Mouse (Mus musculus): Measurements from ENCODE around the gene Ifitm10. TPM values are rescaled to one million over a fixed set of nuclear protein-coding genes. Genes with fewer than 3 reads are reported as not detected.
"Not testable (repeated sequence)": the region's sequence is repeated elsewhere in the genome, so short reads cannot be mapped to it uniquely, and the experiment has no call there.

The Ifitm10 gene
- polyA plus RNA-seq, 2 experiments, result 0.87 to 1.3 TPM

DNA sequence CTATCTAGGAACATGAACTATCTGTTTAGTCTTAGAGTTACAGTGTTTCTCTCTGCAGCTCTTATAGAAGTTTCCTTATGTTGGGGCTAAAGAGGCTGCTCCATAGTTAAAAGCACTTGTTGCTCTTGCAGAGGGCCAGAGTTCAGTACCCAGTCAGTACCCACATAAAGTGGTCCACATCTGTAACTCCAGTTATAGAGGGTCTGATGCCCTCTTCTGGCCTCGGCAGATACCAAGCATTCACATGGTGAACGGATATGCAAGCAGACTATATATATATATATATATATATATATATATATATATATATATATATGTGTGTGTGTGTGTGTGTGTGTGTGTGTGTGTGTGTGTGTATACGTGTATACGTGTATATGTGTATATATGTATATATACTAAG is 34.4 kb upstream of the Ifitm10 start:
- ATAC-seq (ENCODE audit: insufficient read depth) (no peak), DNase-seq (ENCODE audit: low read depth in 3 of 3, low spot score in 3 of 3) (no peak)
- no peaks in the 10 kb centered on the region for H3K36me3 ChIP-seq (replicated peaks; ENCODE audit: control insufficient read depth, insufficient read depth, low read depth)
- H3K4me1 ChIP-seq (replicated peaks; ENCODE audit: control insufficient read depth in 2 of 2, insufficient read depth in 2 of 2, low read length in 1 of 2), result peaks cover 2 to 12% of the 10 kb centered on the region in 2 experiments; a peak in 3 of 4 replicates
- TF ChIP-seq EP300 (IDR thresholded peaks at IDR 0.05; ENCODE audit: low read depth), result no peak
- TF ChIP-seq CTCF (IDR thresholded peaks at IDR 0.05; ENCODE audit: low read depth), result peak; percentile 22; the same call in 1 of the 2 replicates
- H3K9me3 ChIP-seq (ENCODE audit: control insufficient read depth, low read length), result no peaks in the 10 kb centered on the region
- H3K4me3 ChIP-seq (ENCODE audit: insufficient read depth in 1 of 2, low read depth in 2 of 2, low read length in 2 of 2), result no peak overlapping the region
- H3K27ac ChIP-seq, result no peak overlapping the region
- H3K4me2 ChIP-seq (ENCODE audit: low read depth), result no peak overlapping the region
- H3K27me3 ChIP-seq (ENCODE audit: control insufficient read depth, insufficient read depth, low read length), result no peaks in the 10 kb centered on the region
- WGBS (ENCODE audit: insufficient replicate concordance), result 43% methylated on average over 4 of the region's 4 CpGs
- no peak overlapping the region for H3K9ac ChIP-seq (replicated peaks)

DNA sequence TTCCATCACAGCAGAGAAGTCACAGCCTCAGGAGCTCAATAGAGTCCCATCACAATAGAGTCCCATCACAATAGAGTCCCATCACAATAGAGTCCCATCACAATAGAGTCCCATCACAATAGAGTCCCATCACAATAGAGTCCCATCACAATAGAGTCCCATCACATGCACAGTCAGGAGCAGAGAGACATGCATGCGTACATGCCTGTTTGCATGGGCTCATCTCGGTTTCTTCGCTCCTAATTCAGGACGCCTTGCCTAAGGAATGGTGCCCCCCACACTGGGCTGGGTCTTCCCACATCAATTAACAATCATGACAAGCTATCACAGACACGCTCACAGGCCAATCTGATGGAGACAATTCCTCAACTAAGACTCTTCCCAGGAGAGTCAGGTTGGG is 31.6 kb upstream of the Ifitm10 start:
- 84% methylated on average over 5 of the region's 5 CpGs for WGBS (ENCODE audit: insufficient replicate concordance)

DNA sequence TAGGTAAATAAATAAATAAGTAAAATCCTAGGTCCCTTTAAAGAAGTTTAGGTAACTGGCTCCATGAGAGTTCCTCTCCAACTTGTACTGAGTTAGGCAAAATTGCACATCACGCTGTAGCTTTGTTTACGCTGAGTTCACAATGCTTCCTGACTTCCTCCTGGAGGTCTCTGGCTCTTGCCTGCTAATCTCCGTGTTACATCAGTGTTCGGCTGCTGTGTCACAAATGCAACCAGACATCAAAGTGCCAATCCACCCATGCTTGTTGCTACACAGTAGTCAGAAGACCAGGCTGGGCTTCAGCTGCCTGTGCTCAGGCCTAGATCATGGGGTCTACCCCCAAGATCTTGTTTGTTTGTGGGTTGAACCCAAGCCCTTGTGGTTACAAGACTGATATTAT is 30.0 kb upstream of the Ifitm10 start:
- no peaks in the 10 kb centered on the region for H3K27me3 ChIP-seq (ENCODE audit: control insufficient read depth, insufficient read depth, low read length)
- DNase-seq (ENCODE audit: low read depth in 3 of 3, low spot score in 3 of 3), result no peak
- H3K4me2 ChIP-seq (ENCODE audit: low read depth), result no peak overlapping the region
- TF ChIP-seq CTCF (IDR thresholded peaks at IDR 0.05; ENCODE audit: low read depth), result no peak
- TF ChIP-seq EP300 (IDR thresholded peaks at IDR 0.05; ENCODE audit: low read depth), result no peak
- no peak overlapping the region for H3K27ac ChIP-seq
- no peaks in the 10 kb centered on the region for H3K9me3 ChIP-seq (ENCODE audit: control insufficient read depth, low read length)
- no peaks in the 10 kb centered on the region for H3K36me3 ChIP-seq (replicated peaks; ENCODE audit: control insufficient read depth, insufficient read depth, low read depth)
- no peak overlapping the region for H3K4me3 ChIP-seq (ENCODE audit: insufficient read depth in 1 of 2, low read depth in 2 of 2, low read length in 2 of 2)
- H3K4me1 ChIP-seq (replicated peaks; ENCODE audit: control insufficient read depth in 2 of 2, insufficient read depth in 2 of 2, low read length in 1 of 2), result peaks cover 0 to 19% of the 10 kb centered on the region in 2 experiments; a peak in 2 of 4 replicates
- H3K9ac ChIP-seq (replicated peaks), result no peak overlapping the region
- ATAC-seq (ENCODE audit: insufficient read depth), result no peak
- WGBS (ENCODE audit: insufficient replicate concordance), result 30% methylated on average over 4 of the region's 4 CpGs

More for the DNA sequence above, 31.6 kb upstream of the Ifitm10 start:
- not testable (repeated sequence) for H3K9me3 ChIP-seq (ENCODE audit: control insufficient read depth, low read length); H3K27ac ChIP-seq; DNase-seq (ENCODE audit: low read depth in 3 of 3, low spot score in 3 of 3); H3K4me1 ChIP-seq (replicated peaks; ENCODE audit: control insufficient read depth in 2 of 2, insufficient read depth in 2 of 2, low read length in 1 of 2); H3K27me3 ChIP-seq (ENCODE audit: control insufficient read depth, insufficient read depth, low read length); ATAC-seq (ENCODE audit: insufficient read depth); H3K9ac ChIP-seq (replicated peaks); H3K36me3 ChIP-seq (replicated peaks; ENCODE audit: control insufficient read depth, insufficient read depth, low read depth); H3K4me3 ChIP-seq (ENCODE audit: insufficient read depth in 1 of 2, low read depth in 2 of 2, low read length in 2 of 2); H3K4me2 ChIP-seq (ENCODE audit: low read depth)

GRCm38 (mm10) chr7:142400750-142401142 is 27.2 kb upstream of the Ifitm10 start:
- no peak for DNase-seq (ENCODE audit: low read depth in 3 of 3, low spot score in 3 of 3)
- no peak for ATAC-seq (ENCODE audit: insufficient read depth)
- 81% methylated on average over 7 of the region's 7 CpGs for WGBS (ENCODE audit: insufficient replicate concordance)
- no peak overlapping the region for H3K27ac ChIP-seq
- H3K4me1 ChIP-seq (replicated peaks; ENCODE audit: control insufficient read depth in 2 of 2, insufficient read depth in 2 of 2, low read length in 1 of 2), result peaks cover 7 to 44% of the 10 kb centered on the region in 2 experiments
- no peaks in the 10 kb centered on the region for H3K36me3 ChIP-seq (replicated peaks; ENCODE audit: control insufficient read depth, insufficient read depth, low read depth)
- no peaks in the 10 kb centered on the region for H3K27me3 ChIP-seq (ENCODE audit: control insufficient read depth, insufficient read depth, low read length)
- no peak overlapping the region for H3K9ac ChIP-seq (replicated peaks)
- no peak for TF ChIP-seq EP300 (IDR thresholded peaks at IDR 0.05; ENCODE audit: low read depth)
- H3K4me2 ChIP-seq (ENCODE audit: low read depth), result no peak overlapping the region
- H3K9me3 ChIP-seq (ENCODE audit: control insufficient read depth, low read length), result no peaks in the 10 kb centered on the region
- no peak overlapping the region for H3K4me3 ChIP-seq (ENCODE audit: insufficient read depth in 1 of 2, low read depth in 2 of 2, low read length in 2 of 2)

- H3K9ac ChIP-seq (replicated peaks), result no peak overlapping the region
- no peaks in the 10 kb centered on the region for H3K36me3 ChIP-seq (replicated peaks; ENCODE audit: control insufficient read depth, insufficient read depth, low read depth)
- H3K27me3 ChIP-seq (ENCODE audit: control insufficient read depth, insufficient read depth, low read length), result no peaks in the 10 kb centered on the region
- ATAC-seq (ENCODE audit: insufficient read depth) (no peak), DNase-seq (ENCODE audit: low read depth in 3 of 3, low spot score in 3 of 3) (no peak)
- 49% methylated on average over 7 of the region's 7 CpGs for whole genome bisulfite sequencing (ENCODE audit: insufficient replicate concordance)
- H3K4me3 ChIP-seq (ENCODE audit: insufficient read depth in 1 of 2, low read depth in 2 of 2, low read length in 2 of 2), result no peak overlapping the region
- no peak overlapping the region for H3K4me2 ChIP-seq (ENCODE audit: low read depth)
- H3K9me3 ChIP-seq (ENCODE audit: control insufficient read depth, low read length), result no peaks in the 10 kb centered on the region
- peaks cover 12 to 49% of the 10 kb centered on the region in 2 experiments for H3K4me1 ChIP-seq (replicated peaks; ENCODE audit: control insufficient read depth in 2 of 2, insufficient read depth in 2 of 2, low read length in 1 of 2)
- H3K27ac ChIP-seq, result no peak overlapping the region
- TF ChIP-seq CTCF (IDR thresholded peaks at IDR 0.05; ENCODE audit: low read depth), result no peak
- no peak for TF ChIP-seq EP300 (IDR thresholded peaks at IDR 0.05; ENCODE audit: low read depth)
Measured at GRCm38 (mm10) chr7:142400112-142400749, 26.7 kb upstream of the Ifitm10 start.

All from liver, embryonic 14.5 days (tissue).